Mouse (Mus musculus): ENCODE data around the gene Kank1. TPM values are rescaled to one million over a fixed set of nuclear protein-coding genes. Genes with fewer than 3 reads are reported as not detected.
A peak's percentile ranks its signal among the peaks of the same experiment; 100 is the strongest.

Gene Kank1
- polyA plus RNA-seq, 1 experiment from 2014 or later, result 23.0 TPM

GRCm38 (mm10) chr19:25374926-25375325 lies 138.2 kb downstream of the Kank1 start:
- no peaks in the 10 kb centered on the region for H3K9me3 ChIP-seq
- H3K36me3 ChIP-seq, result no peaks in the 10 kb centered on the region
- ATAC-seq (ENCODE audit: insufficient read depth, low FRiP score, low read depth), result peak; percentile 81
- H3K9ac ChIP-seq, result no peak overlapping the region
- H3K4me2 ChIP-seq, result 0 out of 2 replicates have a peak overlapping the region, but pooled peaks have one; percentile 19
- no peak overlapping the region for H3K4me3 ChIP-seq (replicated peaks)
- WGBS, result 21% methylated on average over 12 of the region's 12 CpGs
- H3K4me1 ChIP-seq, result peaks cover 14% of the 10 kb centered on the region
- peak overlapping the region; percentile 63 for H3K27ac ChIP-seq
- no peaks in the 10 kb centered on the region for H3K27me3 ChIP-seq (replicated peaks)

- H3K27ac ChIP-seq, result no peak overlapping the region
- no peak overlapping the region for H3K4me2 ChIP-seq
- no peak overlapping the region for H3K9ac ChIP-seq
- H3K36me3 ChIP-seq, result no peaks in the 10 kb centered on the region
- no peaks in the 10 kb centered on the region for H3K9me3 ChIP-seq
- no peak overlapping the region for H3K4me3 ChIP-seq (replicated peaks)
- no peak for ATAC-seq (ENCODE audit: insufficient read depth, low FRiP score, low read depth)
- 80% methylated on average over 13 of the region's 13 CpGs for WGBS
- H3K27me3 ChIP-seq (replicated peaks), result no peaks in the 10 kb centered on the region
- peaks cover 19% of the 10 kb centered on the region for H3K4me1 ChIP-seq
Observed at GRCm38 (mm10) chr19:25376871-25377270, 140.1 kb downstream of the Kank1 start.

DNA sequence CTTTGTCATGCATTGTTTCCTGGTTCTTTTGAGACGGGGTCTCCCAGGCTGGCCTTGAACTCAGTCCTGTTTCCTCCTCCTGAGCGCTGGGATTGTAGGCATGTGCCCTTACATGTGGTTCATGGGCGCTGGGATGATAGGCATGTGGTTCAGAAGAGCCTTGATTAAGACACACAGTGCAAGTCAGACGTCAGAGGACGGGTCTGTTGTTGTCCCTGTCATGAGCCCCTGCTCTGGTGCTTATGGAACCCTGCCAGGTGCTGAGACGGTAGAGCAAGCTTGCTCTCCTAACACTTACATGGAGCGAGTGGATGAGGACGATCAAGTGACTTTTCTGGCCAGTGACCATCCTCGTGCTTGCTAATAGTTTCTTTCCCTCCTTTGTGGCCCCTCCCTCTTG lies 143.9 kb downstream of the Kank1 start:
- Histone ChIP-seq H3K27me3 (replicated peaks) (no peaks in the 10 kb centered on the region), H3K9me3 (no peaks in the 10 kb centered on the region), H3K4me1 (peaks cover 13% of the 10 kb centered on the region), H3K27ac (no peak overlapping the region), H3K36me3 (no peaks in the 10 kb centered on the region), H3K4me3 (replicated peaks) (no peak overlapping the region), H3K9ac (no peak overlapping the region), H3K4me2 (no peak overlapping the region)
- 83% methylated on average over 9 of the region's 9 CpGs for WGBS
- ATAC-seq (ENCODE audit: insufficient read depth, low FRiP score, low read depth), result no peak

DNA sequence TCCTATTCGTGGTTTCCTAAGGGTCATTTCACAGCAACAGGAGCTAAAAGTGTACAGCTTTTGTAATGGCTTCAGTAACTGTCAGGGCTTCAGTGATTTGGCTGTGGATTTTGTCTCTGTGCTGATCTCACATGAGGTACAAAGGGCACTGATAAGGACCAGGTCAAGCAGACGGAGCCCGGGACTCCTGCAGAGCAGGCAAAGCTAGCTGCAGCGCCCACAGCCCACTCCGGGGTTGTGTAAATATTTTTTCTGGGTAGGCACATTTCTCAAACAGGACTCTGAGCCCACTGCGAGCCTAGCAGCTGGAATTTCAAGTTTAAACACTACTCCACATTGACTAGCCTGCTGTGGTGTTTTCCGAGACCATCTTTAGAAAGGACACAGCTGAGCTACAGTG lies 145.2 kb downstream of the Kank1 start:
- H3K27me3 ChIP-seq (replicated peaks), result no peaks in the 10 kb centered on the region
- H3K4me3 ChIP-seq (replicated peaks), result no peak overlapping the region
- peaks cover 16% of the 10 kb centered on the region for H3K4me1 ChIP-seq
- peak overlapping the region; percentile 87 for H3K27ac ChIP-seq
- no peaks in the 10 kb centered on the region for H3K36me3 ChIP-seq
- no peaks in the 10 kb centered on the region for H3K9me3 ChIP-seq
- ATAC-seq (ENCODE audit: insufficient read depth, low FRiP score, low read depth), result peak; percentile 91
- WGBS, result 17% methylated on average over 7 of the region's 7 CpGs
- H3K9ac ChIP-seq, result no peak overlapping the region
- peak overlapping the region; percentile 40 for H3K4me2 ChIP-seq

DNA sequence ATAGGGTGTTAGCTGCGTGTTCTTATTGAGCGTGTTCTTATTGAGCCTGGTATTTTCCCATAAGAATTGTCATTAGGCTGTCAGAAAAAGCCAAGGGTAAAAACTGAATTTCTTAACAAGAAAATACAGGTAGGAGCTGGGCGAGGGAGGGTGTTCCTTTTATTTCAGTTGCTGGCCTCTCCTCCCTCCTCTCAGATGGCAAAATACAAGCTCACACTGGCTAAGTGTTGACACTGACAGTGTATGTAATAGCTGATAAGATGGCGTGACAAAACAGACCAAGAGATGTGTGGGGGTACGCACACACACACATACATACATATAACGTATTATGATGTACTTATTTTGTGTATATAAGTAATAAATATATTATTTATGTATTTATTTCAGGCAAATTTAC lies 145.7 kb downstream of the Kank1 start:
- WGBS, result 54% methylated on average over 6 of the region's 6 CpGs
- peak overlapping the region; percentile 87 for H3K27ac ChIP-seq
- H3K9me3 ChIP-seq, result no peaks in the 10 kb centered on the region
- ATAC-seq (ENCODE audit: insufficient read depth, low FRiP score, low read depth), result no peak
- H3K36me3 ChIP-seq, result no peaks in the 10 kb centered on the region
- peaks cover 16% of the 10 kb centered on the region for H3K4me1 ChIP-seq
- H3K4me3 ChIP-seq (replicated peaks), result no peak overlapping the region
- H3K27me3 ChIP-seq (replicated peaks), result no peaks in the 10 kb centered on the region
- no peak overlapping the region for H3K9ac ChIP-seq
- H3K4me2 ChIP-seq, result peak overlapping the region; percentile 40

DNA sequence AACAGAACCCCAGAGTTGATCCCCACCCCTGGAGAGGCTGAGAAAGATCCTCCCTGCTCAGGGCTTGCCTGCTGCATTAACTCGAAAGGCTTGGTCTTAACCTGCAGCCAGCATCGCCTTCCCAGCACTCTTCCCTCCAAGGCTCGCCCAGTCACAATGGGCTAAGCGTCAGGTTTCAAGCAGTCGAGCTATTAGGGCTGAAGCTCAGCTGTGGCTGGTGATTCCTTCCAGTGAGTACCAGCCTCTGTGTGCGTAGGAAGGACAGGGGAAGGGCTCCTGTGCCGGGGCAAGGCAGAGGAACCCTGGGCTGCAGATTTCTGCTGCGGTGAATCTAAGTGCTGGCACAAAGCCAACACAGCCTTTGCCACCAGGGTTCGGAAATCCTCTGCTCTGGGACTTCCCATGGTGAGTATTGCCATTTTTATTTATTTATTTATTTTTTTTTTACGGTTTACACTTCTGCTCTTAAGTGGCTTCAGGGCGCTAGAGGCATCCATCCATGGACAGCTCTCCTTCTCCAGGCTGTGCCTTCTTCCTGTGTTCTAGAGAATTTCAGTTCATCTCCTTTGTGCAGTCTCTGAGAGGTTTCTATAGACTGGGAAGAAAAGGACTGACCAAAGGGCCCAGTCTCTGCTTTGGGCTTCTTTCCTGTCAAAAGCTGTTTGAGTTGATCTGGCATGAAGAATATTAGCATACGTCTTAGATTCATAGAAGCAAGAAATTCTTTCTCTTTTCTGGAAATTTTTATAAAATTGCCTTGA lies 146.8 kb downstream of the Kank1 start:
- peaks cover 16% of the 10 kb centered on the region for H3K4me1 ChIP-seq
- H3K27ac ChIP-seq, result peak overlapping the region; percentile 68; the same call in 1 of the 2 replicates
- H3K4me3 ChIP-seq (replicated peaks), result peak overlapping the region; percentile 12
- no peak overlapping the region for H3K9ac ChIP-seq
- ATAC-seq (ENCODE audit: insufficient read depth, low FRiP score, low read depth), result peak; percentile 53; the same call in 1 of the 2 replicates
- H3K27me3 ChIP-seq (replicated peaks), result no peaks in the 10 kb centered on the region
- no peaks in the 10 kb centered on the region for H3K36me3 ChIP-seq
- peak overlapping the region; percentile 33 for H3K4me2 ChIP-seq
- H3K9me3 ChIP-seq, result no peaks in the 10 kb centered on the region
- 16% methylated on average over 12 of the region's 12 CpGs for WGBS

DNA sequence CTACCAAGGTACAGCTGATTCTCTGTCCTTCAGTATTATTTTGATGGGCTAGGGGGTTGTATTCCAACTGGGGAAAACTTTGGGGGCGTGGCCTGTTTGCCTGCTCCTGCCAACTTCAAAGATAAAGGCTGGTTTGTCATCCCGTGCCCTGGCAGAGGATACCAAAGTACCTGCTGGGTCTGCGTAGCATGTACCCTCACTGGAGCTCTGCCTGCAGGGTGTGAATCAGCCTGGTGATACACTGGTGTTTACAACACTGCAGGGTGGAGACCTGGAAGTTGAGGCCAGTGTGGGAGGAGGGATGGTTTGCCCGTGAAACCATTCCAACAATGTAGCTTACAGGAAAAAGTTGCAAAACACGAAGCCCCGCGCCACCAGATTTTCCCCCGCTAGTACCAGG lies 149.2 kb downstream of the Kank1 start:
- WGBS, result 64% methylated on average over 8 of the region's 8 CpGs
- Histone ChIP-seq H3K27ac (no peak overlapping the region), H3K9ac (no peak overlapping the region), H3K27me3 (replicated peaks) (no peaks in the 10 kb centered on the region), H3K4me1 (peaks cover 16% of the 10 kb centered on the region), H3K9me3 (no peaks in the 10 kb centered on the region), H3K36me3 (no peaks in the 10 kb centered on the region), H3K4me3 (replicated peaks) (no peak overlapping the region), H3K4me2 (no peak overlapping the region)
- ATAC-seq (ENCODE audit: insufficient read depth, low FRiP score, low read depth), result no peak

GRCm38 (mm10) chr19:25386679-25387470 lies 150.1 kb downstream of the Kank1 start:
- 65% methylated on average over 16 of the region's 16 CpGs for WGBS
- Histone ChIP-seq H3K9ac (no peak overlapping the region), H3K27ac (no peak overlapping the region), H3K4me3 (replicated peaks) (no peak overlapping the region), H3K36me3 (no peaks in the 10 kb centered on the region), H3K9me3 (no peaks in the 10 kb centered on the region), H3K27me3 (replicated peaks) (no peaks in the 10 kb centered on the region), H3K4me1 (peaks cover 11% of the 10 kb centered on the region), H3K4me2 (no peak overlapping the region)
- ATAC-seq (ENCODE audit: insufficient read depth, low FRiP score, low read depth), result no peak

DNA sequence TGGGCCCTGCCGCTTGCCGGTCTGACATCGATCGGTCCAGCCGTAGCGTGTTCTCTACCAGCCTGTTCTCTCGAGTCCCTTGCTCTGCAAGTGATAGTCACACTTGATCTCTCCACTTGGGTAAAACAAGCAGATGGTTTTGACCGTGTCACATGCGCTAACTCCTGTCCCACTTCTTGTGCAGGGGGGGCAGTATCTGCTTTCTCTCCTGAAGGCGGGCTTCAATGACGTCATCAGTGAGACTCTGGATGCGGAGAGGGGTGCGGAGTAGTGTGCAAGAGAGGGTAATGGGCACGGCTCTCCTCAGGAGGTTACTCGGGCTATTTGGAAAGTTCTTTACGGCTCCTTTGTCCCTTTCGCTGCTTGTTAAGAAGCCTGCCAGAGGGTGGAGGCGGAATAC lies 151.1 kb downstream of the Kank1 start:
- H3K9me3 ChIP-seq, result no peaks in the 10 kb centered on the region
- no peak for ATAC-seq (ENCODE audit: insufficient read depth, low FRiP score, low read depth)

GRCm38 (mm10) chr19:25392135-25392534 lies 155.4 kb downstream of the Kank1 start:
- H3K36me3 ChIP-seq, result no peaks in the 10 kb centered on the region
- H3K4me3 ChIP-seq (replicated peaks), result no peak overlapping the region
- H3K4me1 ChIP-seq, result 0 out of 2 replicates have a peak, but pooled peaks cover 4% of the 10 kb centered on the region
- WGBS, result 78% methylated on average over 11 of the region's 11 CpGs
- no peak overlapping the region for H3K4me2 ChIP-seq
- ATAC-seq (ENCODE audit: insufficient read depth, low FRiP score, low read depth), result peak; percentile 48; the same call in 1 of the 2 replicates
- H3K9ac ChIP-seq, result no peak overlapping the region
- H3K27ac ChIP-seq, result no peak overlapping the region
- H3K9me3 ChIP-seq, result no peaks in the 10 kb centered on the region
- H3K27me3 ChIP-seq (replicated peaks), result no peaks in the 10 kb centered on the region

More for the DNA sequence above, 151.1 kb downstream of the Kank1 start:
- WGBS, result 91% methylated on average over 18 of the region's 18 CpGs
- no peak overlapping the region for H3K4me2 ChIP-seq
- peaks cover 10% of the 10 kb centered on the region for H3K4me1 ChIP-seq
- no peak overlapping the region for H3K4me3 ChIP-seq (replicated peaks)
- no peaks in the 10 kb centered on the region for H3K27me3 ChIP-seq (replicated peaks)
- no peak overlapping the region for H3K27ac ChIP-seq
- H3K9ac ChIP-seq, result no peak overlapping the region
- no peaks in the 10 kb centered on the region for H3K36me3 ChIP-seq

DNA sequence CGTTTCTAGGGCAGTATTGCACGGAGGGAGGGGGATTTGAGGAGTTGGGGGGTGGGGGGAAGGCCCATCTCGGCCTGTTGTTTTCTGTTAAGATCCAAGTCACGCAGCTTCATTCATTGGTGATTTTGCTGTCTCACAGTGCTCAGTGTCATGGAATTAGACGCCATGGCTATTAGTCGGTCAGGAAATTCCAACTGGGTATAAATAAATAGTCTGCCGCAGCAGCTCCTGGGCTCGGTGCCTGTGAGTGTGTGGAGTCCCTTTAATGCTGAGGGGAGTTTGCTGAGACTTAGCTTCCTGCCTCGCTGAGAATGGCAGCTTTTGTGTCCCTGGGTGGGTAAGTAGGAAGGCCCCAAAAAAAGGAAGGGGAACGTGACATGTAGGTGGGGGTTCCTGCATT lies 158.3 kb downstream of the Kank1 start:
- Histone ChIP-seq H3K27me3 (replicated peaks) (no peaks in the 10 kb centered on the region), H3K4me1 (peaks cover 17% of the 10 kb centered on the region), H3K9ac (no peak overlapping the region), H3K4me2 (peak overlapping the region; percentile 39), H3K4me3 (replicated peaks) (no peak overlapping the region), H3K27ac (peak overlapping the region; percentile 53), H3K9me3 (no peaks in the 10 kb centered on the region), H3K36me3 (no peaks in the 10 kb centered on the region)
- no peak for ATAC-seq (ENCODE audit: insufficient read depth, low FRiP score, low read depth)
- 9% methylated on average over 10 of the region's 10 CpGs for WGBS

GRCm38 (mm10) chr19:25396709-25397266 lies 160.0 kb downstream of the Kank1 start:
- peaks cover 33% of the 10 kb centered on the region for H3K4me1 ChIP-seq
- ATAC-seq (ENCODE audit: insufficient read depth, low FRiP score, low read depth), result no peak
- H3K36me3 ChIP-seq, result no peaks in the 10 kb centered on the region
- 88% methylated on average over 6 of the region's 6 CpGs for WGBS
- H3K9me3 ChIP-seq, result no peaks in the 10 kb centered on the region
- H3K4me2 ChIP-seq, result no peak overlapping the region
- H3K27ac ChIP-seq, result no peak overlapping the region
- 0 out of 2 replicates have a peak, but pooled peaks cover 3% of the 10 kb centered on the region for H3K27me3 ChIP-seq (replicated peaks)
- no peak overlapping the region for H3K4me3 ChIP-seq (replicated peaks)
- H3K9ac ChIP-seq, result no peak overlapping the region
